Mouse (Mus musculus) MEL (cell line): ENCODE measurements around the gene Atxn7l3b. TPM values are rescaled to one million over a fixed set of nuclear protein-coding genes. Genes with fewer than 3 reads are reported as not detected.

Experiments
- DNase-seq: peaks from one replicate; pipeline ENCODE4 v3.0.0; 2011; ENCODE audit warnings: low read depth, low spot score
- H3K27ac ChIP-seq: 2 replicates; pipeline ENCODE4 v1.5.1; 2012; ENCODE audit warnings: low read depth, mild to moderate bottlenecking, control low read depth, low read length, moderate library complexity; ENCODE audit not compliant: control insufficient read depth
- H3K27me3 ChIP-seq, 2 experiments: fragments of 150-350 bp in 1 of 2; sonication (generic) in 1 of 2; 2 replicates each; pipeline ENCODE4 v1.6.1; 2012; ENCODE audit warnings: low read length in 2 of 2, mild to moderate bottlenecking in 2 of 2, improper control_type of control experiment in 1 of 2, moderate library complexity in 1 of 2; ENCODE audit not compliant: insufficient read depth in 2 of 2, control insufficient read depth in 1 of 2
- H3K36me3 ChIP-seq, 2 experiments: 2 replicates each; pipeline ENCODE4 v1.6.1; 2012 to 2014; ENCODE audit warnings: low read length in 2 of 2, improper control_type of control experiment in 1 of 2, inconsistent platforms in 1 of 2, mild to moderate bottlenecking in 1 of 2; ENCODE audit not compliant: insufficient read depth in 2 of 2, control insufficient read depth in 1 of 2
- H3K4me1 ChIP-seq, 2 experiments: fragments of 150-350 bp in 1 of 2; sonication (generic) in 1 of 2; 2 replicates each; pipeline ENCODE4 v1.6.1; 2012; ENCODE audit warnings: low read length in 2 of 2, improper control_type of control experiment in 1 of 2, mild to moderate bottlenecking in 1 of 2; ENCODE audit not compliant: insufficient read depth in 2 of 2, control insufficient read depth in 1 of 2
- H3K4me3 ChIP-seq, 2 experiments: fragments of 150-350 bp in 1 of 2; sonication (generic) in 1 of 2; 2 replicates each; pipeline ENCODE4 v1.5.1; 2012; ENCODE audit warnings: low read depth in 2 of 2, low read length in 2 of 2, mild to moderate bottlenecking in 2 of 2, moderate library complexity in 2 of 2, control low read depth in 1 of 2, improper control_type of control experiment in 1 of 2; ENCODE audit not compliant: control insufficient read depth in 1 of 2, insufficient read depth in 1 of 2
- H3K79me2 ChIP-seq: 2 replicates; pipeline ENCODE4 v1.6.1; 2012; ENCODE audit warnings: mild to moderate bottlenecking, low read length, moderate library complexity; ENCODE audit not compliant: control insufficient read depth, poor library complexity, insufficient read depth
- H3K9ac ChIP-seq: 2 replicates; pipeline ENCODE4 v1.6.1; 2012; ENCODE audit warnings: low read depth, mild to moderate bottlenecking, control low read depth, low read length, moderate library complexity; ENCODE audit not compliant: control insufficient read depth, poor library complexity, severe bottlenecking
- H3K9me3 ChIP-seq: fragments of 150-350 bp; sonication (generic); replicated peaks from 2 replicates; pipeline ENCODE4 v1.6.1; 2012; ENCODE audit warnings: mild to moderate bottlenecking, low read length, improper control_type of control experiment, moderate library complexity; ENCODE audit not compliant: insufficient read depth
- CHD2 ChIP-seq: IDR thresholded peaks from 2 replicates; pipeline ENCODE4 v1.6.1; 2011; ENCODE audit warnings: low read length, improper control_type of control experiment
- CTCF ChIP-seq, 3 experiments: IDR thresholded peaks in 2 of 3; conservative IDR thresholded peaks in 1 of 3; 2 replicates each; pipeline ENCODE4 v1.5.1; 2011 to 2012; ENCODE audit warnings: low read length in 3 of 3, low read depth in 2 of 3, mild to moderate bottlenecking in 2 of 3, improper control_type of control experiment in 1 of 3, inconsistent platforms in 1 of 3, mixed read lengths in 1 of 3, moderate library complexity in 1 of 3; ENCODE audit not compliant: control insufficient read depth in 1 of 3, insufficient read depth in 1 of 3, poor library complexity in 1 of 3, severe bottlenecking in 1 of 3
- E2F4 ChIP-seq: IDR thresholded peaks from 2 replicates; pipeline ENCODE4 v1.6.1; 2011; ENCODE audit warnings: low read depth, low read length, improper control_type of control experiment, borderline replicate concordance
- ELF1 ChIP-seq: IDR thresholded peaks from 2 replicates; pipeline ENCODE4 v1.6.1; 2014; ENCODE audit warnings: low read depth, mild to moderate bottlenecking, inconsistent platforms, low read length, improper control_type of control experiment, moderate library complexity
- GABPA ChIP-seq: IDR thresholded peaks from 2 replicates; pipeline ENCODE4 v1.6.1; 2012; ENCODE audit warnings: low read depth, mild to moderate bottlenecking, inconsistent platforms, low read length, improper control_type of control experiment, moderate library complexity
- GATA1 ChIP-seq: IDR thresholded peaks from 2 replicates; pipeline ENCODE4 v1.6.1; 2011; ENCODE audit warnings: low read depth, low read length, improper control_type of control experiment
- HCFC1 ChIP-seq: IDR thresholded peaks from 2 replicates; pipeline ENCODE4 v1.6.1; 2012; ENCODE audit warnings: low read depth, mild to moderate bottlenecking, inconsistent platforms, low read length, improper control_type of control experiment, moderate library complexity
- MAFK ChIP-seq: IDR thresholded peaks from 2 replicates; pipeline ENCODE4 v1.6.1; 2011; ENCODE audit warnings: low read depth, mild to moderate bottlenecking, low read length, improper control_type of control experiment, borderline replicate concordance
- MAZ ChIP-seq: IDR thresholded peaks from 2 replicates; pipeline ENCODE4 v1.6.1; 2012; ENCODE audit warnings: low read depth, mild to moderate bottlenecking, inconsistent platforms, low read length, improper control_type of control experiment
- MEF2A ChIP-seq: IDR thresholded peaks from 2 replicates; pipeline ENCODE4 v1.6.1; 2014; ENCODE audit warnings: low read depth, mild to moderate bottlenecking, inconsistent platforms, low read length, improper control_type of control experiment; ENCODE audit not compliant: poor library complexity, insufficient replicate concordance, severe bottlenecking; ENCODE audit errors: extremely low read depth
- MXI1 ChIP-seq: IDR thresholded peaks from 2 replicates; pipeline ENCODE4 v1.6.1; 2011; ENCODE audit warnings: mild to moderate bottlenecking, low read depth, low read length, improper control_type of control experiment
- MYB ChIP-seq: IDR thresholded peaks from 2 replicates; pipeline ENCODE4 v1.6.1; 2011; ENCODE audit warnings: mild to moderate bottlenecking, low read depth, low read length, improper control_type of control experiment
- NELFE ChIP-seq: IDR thresholded peaks from 2 replicates; pipeline ENCODE4 v1.6.1; 2011; ENCODE audit warnings: low read depth, low read length, improper control_type of control experiment
- NRF1 ChIP-seq: IDR thresholded peaks from 2 replicates; pipeline ENCODE4 v1.6.1; 2014; ENCODE audit warnings: low read depth, mild to moderate bottlenecking, inconsistent platforms, low read length, improper control_type of control experiment, moderate library complexity; ENCODE audit not compliant: poor library complexity, insufficient read depth, severe bottlenecking
- POLR2A ChIP-seq, 2 experiments: IDR thresholded peaks; 2 replicates each; pipeline ENCODE4 v1.6.1; 2011 to 2012; ENCODE audit warnings: low read length in 2 of 2, mild to moderate bottlenecking in 2 of 2, control low read depth in 1 of 2, improper control_type of control experiment in 1 of 2, low read depth in 1 of 2, moderate library complexity in 1 of 2; ENCODE audit not compliant: control insufficient read depth in 1 of 2, insufficient read depth in 1 of 2, poor library complexity in 1 of 2
- POLR2AphosphoS2 ChIP-seq: IDR thresholded peaks from 2 replicates; pipeline ENCODE4 v1.6.1; 2011; ENCODE audit warnings: low read length, improper control_type of control experiment
- POLR2AphosphoS5 ChIP-seq: IDR thresholded peaks from 2 replicates; pipeline ENCODE4 v1.6.1; 2012; ENCODE audit warnings: low read depth, borderline replicate concordance, mild to moderate bottlenecking, inconsistent platforms, low read length, moderate library complexity, mixed read lengths
- RAD21 ChIP-seq: IDR thresholded peaks from 2 replicates; pipeline ENCODE4 v1.6.1; 2011; ENCODE audit warnings: mild to moderate bottlenecking, low read depth, low read length, improper control_type of control experiment
- RCOR1 ChIP-seq: IDR thresholded peaks from 2 replicates; pipeline ENCODE4 v1.6.1; 2012; ENCODE audit warnings: low read depth, mild to moderate bottlenecking, inconsistent platforms, low read length, improper control_type of control experiment
- SMC3 ChIP-seq: IDR thresholded peaks from 2 replicates; pipeline ENCODE4 v1.6.1; 2011; ENCODE audit warnings: low read depth, low read length, improper control_type of control experiment
- TAL1 ChIP-seq: IDR thresholded peaks from 2 replicates; pipeline ENCODE4 v1.6.1; 2012; ENCODE audit warnings: mild to moderate bottlenecking, inconsistent platforms, low read length, moderate library complexity, mixed read lengths
- TBP ChIP-seq: IDR thresholded peaks from 2 replicates; pipeline ENCODE4 v1.8.0; 2011; ENCODE audit warnings: low read depth, low read length, improper control_type of control experiment
- TCF12 ChIP-seq: IDR thresholded peaks from 2 replicates; pipeline ENCODE4 v1.6.1; 2014; ENCODE audit warnings: low read depth, mild to moderate bottlenecking, inconsistent platforms, low read length, improper control_type of control experiment, moderate library complexity
- UBTF ChIP-seq: IDR thresholded peaks from 2 replicates; pipeline ENCODE4 v1.6.1; 2012; ENCODE audit warnings: low read depth, mild to moderate bottlenecking, inconsistent platforms, low read length, improper control_type of control experiment, moderate library complexity, borderline replicate concordance; ENCODE audit not compliant: insufficient read depth
- USF1 ChIP-seq: IDR thresholded peaks from 2 replicates; pipeline ENCODE4 v1.6.1; 2014; ENCODE audit warnings: low read depth, mild to moderate bottlenecking, inconsistent platforms, low read length, improper control_type of control experiment, moderate library complexity
- ZC3H11A ChIP-seq: IDR thresholded peaks from 2 replicates; pipeline ENCODE4 v1.6.1; 2012; ENCODE audit warnings: low read depth, mild to moderate bottlenecking, inconsistent platforms, low read length, improper control_type of control experiment
- ZKSCAN1 ChIP-seq: IDR thresholded peaks from 2 replicates; pipeline ENCODE4 v1.6.1; 2012; ENCODE audit warnings: low read depth, mild to moderate bottlenecking, inconsistent platforms, low read length, improper control_type of control experiment, moderate library complexity
- ZMIZ1 ChIP-seq: IDR thresholded peaks from 2 replicates; pipeline ENCODE4 v1.6.1; 2012; ENCODE audit warnings: low read depth, mild to moderate bottlenecking, inconsistent platforms, low read length, improper control_type of control experiment, moderate library complexity
- ZNF384 ChIP-seq: IDR thresholded peaks from 2 replicates; pipeline ENCODE4 v1.6.1; 2012; ENCODE audit warnings: low read depth, mild to moderate bottlenecking, inconsistent platforms, low read length, improper control_type of control experiment
- polyA plus RNA-seq, 2 experiments: library from polyadenylated mRNA; stranded (reverse) in 1 of 2; unstranded in 1 of 2; fragments of >175 nt in 1 of 2; fragments of >200 nt in 1 of 2; gene quantifications; 2 replicates each; pipeline versions ENCODE4 v1.2.1 to v1.2.4; 2012; ENCODE audit warnings: low replicate concordance in 2 of 2, low read depth in 1 of 2; ENCODE audit not compliant: insufficient read length in 2 of 2, insufficient read depth in 1 of 2, missing spikeins in 1 of 2
- total RNA-seq: library from RNA; depleted of rRNA; stranded (reverse); fragments of 300-350 nt; gene quantifications from 2 replicates; pipeline ENCODE4 v1.2.3, GENCODE M21; 2012

The Atxn7l3b gene
- total and polyA plus RNA-seq, 3 experiments: 37.3 to 60.7 TPM; not detected in 1

GRCm38 (mm10) chr10:112970002-112970589, 41.3 kb upstream of the Atxn7l3b start:
- TF ChIP-seq E2F4 (no peak), TCF12 (no peak), NELFE (no peak), POLR2AphosphoS2 (no peak), RCOR1 (no peak), ZKSCAN1 (no peak), RAD21 (no peak), MAZ (no peak), MYB (no peak)
- Histone ChIP-seq H3K79me2 (no peaks in the 10 kb centered on the region), H3K27me3 (no peaks in the 10 kb centered on the region), H3K27ac (no peak overlapping the region), H3K4me1 (peaks cover 3 to 8% of the 10 kb centered on the region in 2 experiments; a peak in 3 of 4 replicates), H3K4me3 (no peak overlapping the region), H3K9ac (no peak overlapping the region), H3K36me3 (peaks cover 0 to 13% of the 10 kb centered on the region in 2 experiments; a peak in 2 of 4 replicates), H3K9me3 (no peaks in the 10 kb centered on the region)
- no peak for DNase-seq

GRCm38 (mm10) chr10:112967578-112967977, 38.8 kb upstream of the Atxn7l3b start:
- Histone ChIP-seq H3K36me3 (peaks cover 0 to 13% of the 10 kb centered on the region in 2 experiments; a peak in 2 of 4 replicates), H3K27me3 (no peaks in the 10 kb centered on the region), H3K27ac (no peak overlapping the region), H3K9ac (no peak overlapping the region), H3K4me1 (peaks cover 8% of the 10 kb centered on the region in 2 experiments), H3K79me2 (no peaks in the 10 kb centered on the region), H3K4me3 (no peak overlapping the region), H3K9me3 (no peaks in the 10 kb centered on the region)
- peak; percentile 86 for DNase-seq
- TF ChIP-seq TAL1 (peak; percentile 76), TBP (0 out of 2 replicates have a peak, but pooled peaks have one; percentile 10), MAFK (peak; percentile 46; the same call in 1 of the 2 replicates), GABPA (no peak), MEF2A (0 out of 2 replicates have a peak, but pooled peaks have one; percentile 21), CTCF (IDR thresholded peaks at IDR 0.05 in 2 of 3, conservative IDR thresholded peaks at IDR 0.05 in 1 of 3; ENCODE audit: control insufficient read depth in 1 of 3, insufficient read depth in 1 of 3, low read depth in 2 of 3, low read length in 3 of 3, poor library complexity in 1 of 3, severe bottlenecking in 1 of 3) (no peak), POLR2A (IDR thresholded peaks at IDR 0.05; ENCODE audit: control insufficient read depth in 1 of 2, insufficient read depth in 1 of 2, low read depth in 1 of 2, low read length in 2 of 2, poor library complexity in 1 of 2) (no peak), SMC3 (no peak), ZNF384 (0 out of 2 replicates have a peak, but pooled peaks have one; percentile 27), HCFC1 (0 out of 2 replicates have a peak, but pooled peaks have one; percentile 14), RAD21 (no peak; the same call in 1 of the 2 replicates), ZC3H11A (no peak), MAZ (no peak), ZMIZ1 (no peak), POLR2AphosphoS5 (no peak), UBTF (no peak), E2F4 (no peak), NRF1 (no peak), MXI1 (peak; percentile 38; the same call in 1 of the 2 replicates), ZKSCAN1 (no peak), CHD2 (no peak), RCOR1 (peak; percentile 90), NELFE (no peak), USF1 (peak; percentile 96), GATA1 (peak; percentile 92), ELF1 (no peak), POLR2AphosphoS2 (no peak)
